ENCODE assay signal across 15 mouse cellular contexts in the genomic region with DNA sequence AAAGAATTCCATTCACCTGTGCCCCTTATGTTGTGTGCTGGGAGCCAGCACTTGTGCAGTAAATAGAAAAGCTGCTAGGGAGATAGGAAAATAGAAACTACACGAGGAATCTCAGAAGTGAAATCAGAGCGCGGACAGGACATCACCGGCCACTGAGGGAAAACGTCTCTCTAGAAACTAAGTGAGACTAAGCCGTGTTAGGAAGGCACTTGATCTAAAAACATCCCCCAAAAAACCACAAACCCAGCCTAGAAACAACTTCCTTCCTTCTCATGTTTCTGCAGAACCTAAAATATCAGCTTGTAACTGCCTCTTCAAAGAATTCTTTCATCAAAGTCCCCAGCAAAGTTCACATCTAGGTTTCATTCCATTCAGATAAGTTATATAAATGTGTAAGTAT. TPM values are rescaled to one million over a fixed set of nuclear protein-coding genes. Genes with fewer than 3 reads are reported as not detected.
DNase-seq lines count a peak whose midpoint lies in the region; ATAC-seq and TF ChIP-seq lines count a peak whose summit lies in the region.
"Had no signal": no experiment of that assay in that cellular context is flagged by ENCODE, and none has a peak within 500 bp of the region (broad histone marks: within the 10 kb centered on the region; RNA-seq: fewer than 3 reads in every experiment).

No protein-coding gene starts in this region.

- no peak for TF ChIP-seq CTCF in liver, postnatal 0 days (IDR thresholded peaks at IDR 0.05; ENCODE audit: low read depth)

- H3K4me1 ChIP-seq in embryonic facial prominence, embryonic 14.5 days (ENCODE audit: control insufficient read depth, insufficient read depth, low read length), result peaks cover 5% of the 10 kb centered on the region; the same call in 1 of the 2 replicates
- peaks cover 4% of the 10 kb centered on the region; the same call in 1 of the 2 replicates for H3K4me1 ChIP-seq in embryonic facial prominence, embryonic 10.5 days
- H3K4me1 ChIP-seq in liver, postnatal 0 days (ENCODE audit: insufficient read depth), result peaks cover 42% of the 10 kb centered on the region
- H3K4me1 ChIP-seq in liver, embryonic 11.5 days (replicated peaks; ENCODE audit: control insufficient read depth, insufficient read depth, low read length), result no peaks in the 10 kb centered on the region
- H3K4me1 ChIP-seq in heart, embryonic 16.5 days (ENCODE audit: control insufficient read depth, insufficient read depth, low read length), result peaks cover 31% of the 10 kb centered on the region
- peaks cover 4% of the 10 kb centered on the region for H3K4me1 ChIP-seq in midbrain, embryonic 10.5 days
- H3K4me1 ChIP-seq: hindbrain, embryonic 12.5 days had no signal

- no peak for ATAC-seq in embryonic facial prominence, embryonic 14.5 days (ENCODE audit: low read depth)
- ATAC-seq in liver, postnatal 0 days, result no peak
- ATAC-seq in liver, embryonic 11.5 days (replicated peaks; ENCODE audit: low FRiP score), result no peak
- no peak for ATAC-seq in heart, embryonic 16.5 days (replicated peaks; ENCODE audit: extremely low read depth, insufficient read depth, low FRiP score)

- H3K4me2 ChIP-seq in embryonic facial prominence, embryonic 14.5 days (ENCODE audit: low read depth, low read length), result peak overlapping the region; percentile 20; the same call in 1 of the 2 replicates
- H3K4me2 ChIP-seq in liver, postnatal 0 days (ENCODE audit: low read depth, low read length), result peak overlapping the region; percentile 44
- H3K4me2 ChIP-seq in liver, embryonic 11.5 days, result no peak overlapping the region
- peak overlapping the region; percentile 41 for H3K4me2 ChIP-seq in heart, embryonic 16.5 days (ENCODE audit: low read depth, low read length)
- H3K4me2 ChIP-seq: hindbrain, embryonic 12.5 days; midbrain, embryonic 12.5 days; neural tube, embryonic 12.5 days had no signal

- no peak overlapping the region for H3K9ac ChIP-seq in embryonic facial prominence, embryonic 14.5 days (ENCODE audit: low read depth, low read length)
- H3K9ac ChIP-seq in liver, postnatal 0 days (replicated peaks), result no peak overlapping the region
- H3K9ac ChIP-seq in liver, embryonic 11.5 days (ENCODE audit: low read depth, low read length), result no peak overlapping the region
- H3K9ac ChIP-seq in heart, embryonic 16.5 days (ENCODE audit: low read length), result 0 out of 2 replicates have a peak overlapping the region, but pooled peaks have one; percentile 36
- H3K9ac ChIP-seq: hindbrain, embryonic 12.5 days; midbrain, embryonic 12.5 days; neural tube, embryonic 12.5 days had no signal

- no peak overlapping the region for H3K4me3 ChIP-seq in embryonic facial prominence, embryonic 14.5 days (ENCODE audit: low read depth, low read length)
- H3K4me3 ChIP-seq in embryonic facial prominence, embryonic 10.5 days, result no peak overlapping the region
- H3K4me3 ChIP-seq in liver, postnatal 0 days (ENCODE audit: low read depth, low read length), result no peak overlapping the region
- no peak overlapping the region for H3K4me3 ChIP-seq in liver, embryonic 11.5 days (ENCODE audit: low read depth, low read length)
- H3K4me3 ChIP-seq in heart, embryonic 16.5 days (ENCODE audit: low read length), result peak overlapping the region; percentile 0; the same call in 1 of the 2 replicates
- H3K4me3 ChIP-seq in midbrain, embryonic 10.5 days, result no peak overlapping the region
- H3K4me3 ChIP-seq: erythroblast, embryonic 14.5 days; hindbrain, embryonic 12.5 days; midbrain, embryonic 12.5 days; neural tube, embryonic 12.5 days had no signal

- no peaks in the 10 kb centered on the region for H3K36me3 ChIP-seq in embryonic facial prominence, embryonic 14.5 days (ENCODE audit: control insufficient read depth, insufficient read depth, low read length)
- H3K36me3 ChIP-seq in embryonic facial prominence, embryonic 10.5 days (replicated peaks), result no peaks in the 10 kb centered on the region
- H3K36me3 ChIP-seq in liver, postnatal 0 days (replicated peaks; ENCODE audit: insufficient read depth, low read length), result no peaks in the 10 kb centered on the region
- H3K36me3 ChIP-seq in liver, embryonic 11.5 days (ENCODE audit: control insufficient read depth, insufficient read depth, low read length), result no peaks in the 10 kb centered on the region
- H3K36me3 ChIP-seq in heart, embryonic 16.5 days (ENCODE audit: control insufficient read depth, insufficient read depth), result no peaks in the 10 kb centered on the region
- H3K36me3 ChIP-seq in splenic B cell, adult 2 months (ENCODE audit: control insufficient read depth, insufficient read depth, low read length, poor library complexity, severe bottlenecking), result no peaks in the 10 kb centered on the region
- no peaks in the 10 kb centered on the region for H3K36me3 ChIP-seq in midbrain, embryonic 10.5 days
- H3K36me3 ChIP-seq: hindbrain, embryonic 12.5 days; midbrain, embryonic 12.5 days; neural tube, embryonic 12.5 days had no signal

- WGBS in embryonic facial prominence, embryonic 14.5 days, result 33% methylated on average over 6 of the region's 6 CpGs
- 61% methylated on average over 6 of the region's 6 CpGs for WGBS in embryonic facial prominence, embryonic 10.5 days
- WGBS in liver, postnatal 0 days (ENCODE audit: insufficient replicate concordance), result 22% methylated on average over 6 of the region's 6 CpGs
- WGBS in liver, embryonic 11.5 days, result 38% methylated on average over 6 of the region's 6 CpGs
- 13% methylated on average over 6 of the region's 6 CpGs for WGBS in heart, embryonic 16.5 days
- 77% methylated on average over 6 of the region's 6 CpGs for WGBS in midbrain, embryonic 10.5 days

- no peaks in the 10 kb centered on the region for H3K9me3 ChIP-seq in embryonic facial prominence, embryonic 14.5 days (ENCODE audit: control insufficient read depth, low read length)
- no peaks in the 10 kb centered on the region for H3K9me3 ChIP-seq in embryonic facial prominence, embryonic 10.5 days
- no peaks in the 10 kb centered on the region for H3K9me3 ChIP-seq in liver, postnatal 0 days (ENCODE audit: low read length)
- H3K9me3 ChIP-seq in liver, embryonic 11.5 days (ENCODE audit: control insufficient read depth, low read length), result no peaks in the 10 kb centered on the region
- no peaks in the 10 kb centered on the region for H3K9me3 ChIP-seq in heart, embryonic 16.5 days (replicated peaks; ENCODE audit: control insufficient read depth, low read length)
- H3K9me3 ChIP-seq in midbrain, embryonic 10.5 days (replicated peaks), result no peaks in the 10 kb centered on the region
- H3K9me3 ChIP-seq: hindbrain, embryonic 12.5 days; midbrain, embryonic 12.5 days; neural tube, embryonic 12.5 days had no signal

- H3K27me3 ChIP-seq in embryonic facial prominence, embryonic 14.5 days (replicated peaks; ENCODE audit: control insufficient read depth, insufficient read depth, low read length), result no peaks in the 10 kb centered on the region
- no peaks in the 10 kb centered on the region for H3K27me3 ChIP-seq in embryonic facial prominence, embryonic 10.5 days (replicated peaks; ENCODE audit: low read depth, poor library complexity, severe bottlenecking)
- no peaks in the 10 kb centered on the region for H3K27me3 ChIP-seq in liver, postnatal 0 days (ENCODE audit: insufficient read depth, low read length)
- no peaks in the 10 kb centered on the region for H3K27me3 ChIP-seq in liver, embryonic 11.5 days (replicated peaks; ENCODE audit: control insufficient read depth, insufficient read depth, low read length)
- H3K27me3 ChIP-seq in heart, embryonic 16.5 days (ENCODE audit: control insufficient read depth, insufficient read depth, low read length), result no peaks in the 10 kb centered on the region
- H3K27me3 ChIP-seq in splenic B cell, adult 2 months (ENCODE audit: control insufficient read depth, insufficient read depth, low read length, poor library complexity, severe bottlenecking), result no peaks in the 10 kb centered on the region
- no peaks in the 10 kb centered on the region for H3K27me3 ChIP-seq in midbrain, embryonic 10.5 days (ENCODE audit: low read depth, poor library complexity, severe bottlenecking)
- H3K27me3 ChIP-seq: hindbrain, embryonic 12.5 days; neural tube, embryonic 12.5 days had no signal

- no peak for DNase-seq in embryonic facial prominence, embryonic 14.5 days (ENCODE audit: low spot score)
- DNase-seq in embryonic facial prominence, embryonic 10.5 days (ENCODE audit: low spot score), result no peak
- DNase-seq in liver, postnatal 0 days, result no peak
- no peak for DNase-seq in liver, embryonic 11.5 days (ENCODE audit: low spot score)
- DNase-seq in splenic B cell, adult 2 months (ENCODE audit: low read depth, low spot score), result peak; percentile 75
- DNase-seq in cerebellum, postnatal 25 days, result no peak
- no peak for DNase-seq in midbrain, embryonic 10.5 days (ENCODE audit: low spot score)
- DNase-seq: cerebellum, postnatal 36 days; kidney, adult 8-10 months; right cerebral cortex, adult 18-20 months had no signal

- TF ChIP-seq EP300 in liver, postnatal 0 days (IDR thresholded peaks at IDR 0.05; ENCODE audit: low read depth), result no peak

- no peak overlapping the region for H3K27ac ChIP-seq in embryonic facial prominence, embryonic 14.5 days (replicated peaks; ENCODE audit: low read depth, low read length)
- H3K27ac ChIP-seq in embryonic facial prominence, embryonic 10.5 days (replicated peaks), result no peak overlapping the region
- peak overlapping the region; percentile 52; the same call in 1 of the 2 replicates for H3K27ac ChIP-seq in liver, postnatal 0 days (ENCODE audit: low read depth)
- no peak overlapping the region for H3K27ac ChIP-seq in liver, embryonic 11.5 days (ENCODE audit: low read depth, low read length)
- H3K27ac ChIP-seq in heart, embryonic 16.5 days (ENCODE audit: low read length), result peak overlapping the region; percentile 62
- no peak overlapping the region for H3K27ac ChIP-seq in midbrain, embryonic 10.5 days (replicated peaks)
- H3K27ac ChIP-seq: hindbrain, embryonic 12.5 days; midbrain, embryonic 12.5 days; neural tube, embryonic 12.5 days had no signal

RNA-seq across cellular contexts. Expression of a gene that starts 50.6 kb away (rescaled TPM):
- polyA plus RNA-seq in embryonic facial prominence, embryonic 14.5 days (2014; fragmentation: Nextera tagmentation; extraction: Ambion mirVana), result 3.5 and 4.1 TPM in 2 replicates
- polyA plus RNA-seq in embryonic facial prominence, embryonic 10.5 days (2016; fragmentation: Nextera tagmentation; extraction: Ambion mirVana), result 4.0 and 4.1 TPM in 2 replicates
- 6.7 and 7.0 TPM in 2 replicates for polyA plus RNA-seq in liver, postnatal 0 days (2015; fragmentation: Nextera tagmentation; extraction: Ambion mirVana)
- polyA plus RNA-seq in liver, embryonic 11.5 days (2014; fragmentation: Nextera tagmentation; extraction: Ambion mirVana), result 5.8 and 6.4 TPM in 2 replicates
- 12.2 and 12.6 TPM in 2 replicates for polyA plus RNA-seq in heart, embryonic 16.5 days (2015; fragmentation: Nextera tagmentation; extraction: Ambion mirVana)
- 1.7 and 1.8 TPM in 2 replicates for polyA plus RNA-seq in midbrain, embryonic 10.5 days (2016; fragmentation: Nextera tagmentation; extraction: Ambion mirVana)
- polyA plus RNA-seq: erythroblast, embryonic 14.5 days had no signal

Comparison
In these comparisons a context has a peak if more than half of its experiments do, and no peak if none do; other contexts are left out.
1. H3K27ac ChIP-seq: peak in liver, postnatal 0 days (single experiment) and heart, embryonic 16.5 days (single experiment); none in embryonic facial prominence, embryonic 14.5 days (single experiment), embryonic facial prominence, embryonic 10.5 days (single experiment), liver, embryonic 11.5 days (single experiment) and midbrain, embryonic 10.5 days (single experiment).